Mouse (Mus musculus) hindbrain, embryonic 11.5 days (tissue): ENCODE measurements at regions not wholly inside any gene's neighbourhood (a gene's known extent, or its start where the extent isn't known, plus 50 kb on each side); places are given as distances from the start of the nearest gene placed in this dataset.

Experiments
- ATAC-seq: fragments of 200-750 bp; cut with Nextera tagmentation; 2 replicates; pipeline ENCODE4 v1.8.0; 2017; ENCODE audit warnings: mild to moderate bottlenecking, moderate TSS enrichment, moderate library complexity; ENCODE audit not compliant: low FRiP score
- DNase-seq: peaks from one replicate; pipeline ENCODE4 v3.0.0-alpha.2; 2015; ENCODE audit warnings: low spot score
- H3K27ac ChIP-seq: fragments of 300-500 bp; sonication (generic); 2 replicates; pipeline ENCODE4 v1.5.1; 2014; ENCODE audit warnings: mild to moderate bottlenecking, low read depth, low read length
- H3K27me3 ChIP-seq: fragments of 300-500 bp; sonication (generic); 2 replicates; pipeline ENCODE4 v1.6.1; 2014; ENCODE audit warnings: mild to moderate bottlenecking, low read length, moderate library complexity, mixed read lengths; ENCODE audit not compliant: control insufficient read depth, insufficient read depth
- H3K36me3 ChIP-seq: fragments of 300-500 bp; sonication (generic); 2 replicates; pipeline ENCODE4 v1.6.1; 2014; ENCODE audit warnings: mild to moderate bottlenecking, low read length, moderate library complexity, mixed read lengths; ENCODE audit not compliant: control insufficient read depth, insufficient read depth
- H3K4me1 ChIP-seq: fragments of 300-500 bp; sonication (generic); replicated peaks from 2 replicates; pipeline ENCODE4 v1.6.1; 2014; ENCODE audit warnings: low read length, mixed read lengths; ENCODE audit not compliant: control insufficient read depth, insufficient read depth
- H3K4me2 ChIP-seq: fragments of 300-500 bp; sonication (generic); replicated peaks from 2 replicates; pipeline ENCODE4 v1.6.1; 2014; ENCODE audit warnings: mild to moderate bottlenecking, low read depth, low read length
- H3K4me3 ChIP-seq: fragments of 300-500 bp; sonication (generic); 2 replicates; pipeline ENCODE4 v1.5.1; 2014; ENCODE audit warnings: low read depth, low read length
- H3K9ac ChIP-seq: fragments of 300-500 bp; sonication (generic); 2 replicates; pipeline ENCODE4 v1.6.1; 2014; ENCODE audit warnings: low read depth, low read length
- H3K9me3 ChIP-seq: fragments of 300-500 bp; sonication (generic); 2 replicates; pipeline ENCODE4 v1.6.1; 2016; ENCODE audit warnings: low read length; ENCODE audit not compliant: control insufficient read depth
- WGBS: fragments of 180-500 bp; shearing (Covaris S2); extraction: QIAGEN DNeasy Blood & Tissue Kit; methylation state at CpG from one replicate; pipeline ENCODE4 v1.1.7; 2014; 5-methylcytosine and 5-hydroxymethylcytosine counted together

DNA sequence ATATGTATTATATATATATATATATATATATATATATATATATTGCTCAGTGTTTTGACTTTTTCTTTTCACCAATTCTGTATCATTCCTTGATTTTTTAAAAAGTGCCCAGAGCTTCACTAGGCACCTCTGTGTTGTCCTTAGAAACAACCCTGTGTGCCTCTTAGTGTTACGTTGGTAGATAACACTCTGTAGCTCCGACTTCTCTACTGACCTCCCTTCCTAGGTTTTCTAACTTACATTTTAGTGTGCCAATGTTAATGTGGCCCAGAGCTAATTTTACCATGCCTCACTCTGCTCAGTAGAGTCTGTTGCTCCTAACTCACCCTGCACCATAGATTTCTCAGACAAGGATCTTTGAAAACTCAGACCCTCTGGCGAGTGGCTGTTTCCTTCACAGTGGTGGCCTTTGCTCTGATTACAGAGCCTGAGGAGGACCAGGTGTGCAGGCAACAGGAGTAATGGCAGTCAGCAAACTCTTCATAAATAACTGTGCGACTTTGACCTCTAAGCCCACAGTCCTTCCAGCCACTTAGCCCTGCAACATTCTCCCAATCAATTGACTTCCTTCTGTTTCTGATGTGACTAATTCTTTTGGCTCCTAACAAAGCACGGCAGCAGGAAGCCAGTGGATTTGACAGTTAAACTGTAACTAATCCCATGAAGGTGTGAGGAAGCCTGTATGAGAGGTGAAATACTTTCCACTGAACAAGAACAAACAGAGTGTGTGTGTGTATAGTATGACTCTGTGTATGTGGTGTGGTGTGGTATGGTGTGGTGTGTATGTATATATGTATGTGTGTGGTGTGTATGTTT, 53.6 kb upstream of the Actr3 start:
- DNase-seq (no peak), ATAC-seq (no peak)

DNA sequence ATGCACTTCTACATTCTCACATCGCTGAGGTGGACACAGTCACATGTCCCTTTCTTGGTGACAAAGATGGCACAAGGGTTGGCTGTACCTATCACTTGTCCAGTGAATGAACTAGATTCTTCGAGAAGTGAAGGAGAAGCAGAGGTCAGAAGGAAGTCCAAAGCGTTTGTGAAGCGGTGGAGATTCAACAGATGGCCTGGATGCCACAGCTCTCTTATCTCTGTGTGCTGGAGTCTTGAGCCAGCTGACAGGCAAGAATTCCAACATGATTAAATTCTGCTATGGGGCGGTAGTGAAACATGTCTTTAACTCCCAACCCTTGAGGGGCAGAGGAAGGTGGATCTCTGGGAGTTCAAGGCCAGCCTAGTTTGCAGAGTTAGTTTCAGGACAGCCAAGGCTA, 55.5 kb upstream of the Actr3 start:
- Histone ChIP-seq H3K9ac (no peak overlapping the region), H3K27ac (no peak overlapping the region), H3K27me3 (no peaks in the 10 kb centered on the region), H3K36me3 (no peaks in the 10 kb centered on the region), H3K4me3 (no peak overlapping the region), H3K9me3 (no peaks in the 10 kb centered on the region), H3K4me2 (no peak overlapping the region), H3K4me1 (no peaks in the 10 kb centered on the region)
- DNase-seq (no peak), ATAC-seq (no peak)
- 88% methylated on average over 5 of the region's 5 CpGs for WGBS

More for the DNA sequence above, 53.6 kb upstream of the Actr3 start:
- WGBS, result 86% methylated on average over 5 of the region's 5 CpGs
- Histone ChIP-seq H3K4me3 (no peak overlapping the region), H3K9ac (no peak overlapping the region), H3K27me3 (no peaks in the 10 kb centered on the region), H3K4me1 (no peaks in the 10 kb centered on the region), H3K27ac (no peak overlapping the region), H3K9me3 (no peaks in the 10 kb centered on the region), H3K36me3 (no peaks in the 10 kb centered on the region), H3K4me2 (no peak overlapping the region)

DNA sequence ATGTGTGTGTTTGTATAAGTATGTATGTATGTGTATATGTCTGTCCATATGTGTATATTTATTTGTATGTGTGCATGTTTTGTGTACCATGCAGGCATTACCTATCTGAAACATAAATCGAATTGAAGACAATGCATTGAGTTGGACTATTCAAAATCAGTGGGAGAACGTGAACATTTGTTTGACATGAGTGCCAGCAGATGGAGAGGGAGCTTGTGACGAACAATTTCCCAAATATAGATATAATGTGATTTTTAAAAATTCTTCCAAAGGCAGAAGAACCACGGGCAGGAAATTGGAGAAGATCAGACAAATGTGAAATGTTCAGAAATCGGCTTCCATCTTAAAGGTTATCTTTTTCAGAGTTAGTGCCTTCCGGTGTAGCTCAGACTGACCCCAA, 59.1 kb upstream of the Actr3 start:
- Histone ChIP-seq H3K36me3 (no peaks in the 10 kb centered on the region), H3K9me3 (no peaks in the 10 kb centered on the region), H3K4me3 (no peak overlapping the region), H3K27ac (no peak overlapping the region), H3K9ac (no peak overlapping the region), H3K4me1 (no peaks in the 10 kb centered on the region), H3K27me3 (no peaks in the 10 kb centered on the region), H3K4me2 (no peak overlapping the region)
- 89% methylated on average over 6 of the region's 6 CpGs for WGBS
- ATAC-seq, result no peak
- DNase-seq, result no peak

DNA sequence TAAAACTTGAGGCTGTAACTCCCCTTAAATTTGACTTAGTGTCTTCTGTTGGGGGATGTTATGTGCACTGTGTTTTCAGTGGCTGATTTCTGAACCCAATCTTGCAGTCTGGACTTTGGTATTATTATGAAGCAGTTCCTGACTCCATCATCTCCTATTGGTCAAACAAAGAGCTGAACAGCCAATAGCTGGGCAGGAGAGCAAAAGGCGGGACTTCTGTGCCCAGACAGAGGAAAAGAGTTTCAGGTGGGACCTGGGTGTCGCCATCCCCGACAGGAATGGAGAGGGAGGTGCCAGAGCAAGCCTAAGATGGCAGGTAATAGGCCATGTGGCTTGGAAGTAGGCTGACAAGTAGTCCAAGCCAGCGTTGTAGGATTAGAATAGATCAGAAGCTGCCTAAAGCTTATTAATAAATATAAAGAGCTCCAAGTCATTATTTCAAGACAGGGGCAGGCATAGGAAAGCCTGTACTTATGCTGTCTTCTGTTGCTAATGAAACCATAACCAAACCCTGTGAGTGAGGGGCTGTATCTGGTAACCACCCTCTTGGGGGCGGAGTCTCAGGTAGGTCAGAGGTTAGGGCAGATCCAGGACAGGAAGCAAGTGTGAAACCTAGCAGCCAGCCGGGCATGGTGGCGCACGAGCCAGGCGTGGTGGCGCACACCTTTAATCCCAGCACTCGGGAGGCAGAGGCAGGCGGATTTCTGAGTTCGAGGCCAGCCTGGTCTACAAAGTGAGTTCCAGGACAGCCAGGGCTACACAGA, 60.0 kb upstream of the Actr3 start:
- no peak overlapping the region for H3K4me3 ChIP-seq
- no peaks in the 10 kb centered on the region for H3K27me3 ChIP-seq
- no peaks in the 10 kb centered on the region for H3K36me3 ChIP-seq
- H3K9ac ChIP-seq, result no peak overlapping the region
- no peaks in the 10 kb centered on the region for H3K9me3 ChIP-seq
- H3K27ac ChIP-seq, result no peak overlapping the region
- WGBS, result 88% methylated on average over 12 of the region's 13 CpGs
- ATAC-seq, result no peak
- DNase-seq, result no peak
- H3K4me1 ChIP-seq, result no peaks in the 10 kb centered on the region
- no peak overlapping the region for H3K4me2 ChIP-seq

DNA sequence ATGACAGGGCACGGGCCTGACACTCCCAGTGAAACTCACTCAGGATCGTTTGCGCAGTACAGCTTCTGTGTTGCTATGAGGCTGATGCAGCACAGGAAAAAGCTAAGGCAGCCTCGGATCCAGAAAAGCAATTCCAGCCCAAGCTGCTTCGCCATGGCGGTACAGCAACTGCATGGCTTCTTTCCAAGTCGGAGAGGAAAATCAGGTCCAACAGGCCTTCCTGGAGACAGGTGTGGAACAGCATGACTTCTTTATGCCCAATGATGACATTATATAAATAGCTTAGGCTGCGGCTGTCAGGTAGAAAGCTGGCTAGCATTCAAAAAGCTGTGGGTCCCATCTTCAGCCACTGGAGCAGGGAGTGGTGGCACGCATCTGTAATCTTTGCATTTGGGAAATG, 61.5 kb upstream of the Actr3 start:
- H3K4me2 ChIP-seq, result no peak overlapping the region
- no peak for DNase-seq
- no peak overlapping the region for H3K4me3 ChIP-seq
- ATAC-seq, result no peak
- H3K27me3 ChIP-seq, result no peaks in the 10 kb centered on the region
- no peaks in the 10 kb centered on the region for H3K4me1 ChIP-seq
- H3K9ac ChIP-seq, result no peak overlapping the region
- no peak overlapping the region for H3K27ac ChIP-seq
- 94% methylated on average over 9 of the region's 9 CpGs for WGBS
- H3K36me3 ChIP-seq, result no peaks in the 10 kb centered on the region
- H3K9me3 ChIP-seq, result no peaks in the 10 kb centered on the region

DNA sequence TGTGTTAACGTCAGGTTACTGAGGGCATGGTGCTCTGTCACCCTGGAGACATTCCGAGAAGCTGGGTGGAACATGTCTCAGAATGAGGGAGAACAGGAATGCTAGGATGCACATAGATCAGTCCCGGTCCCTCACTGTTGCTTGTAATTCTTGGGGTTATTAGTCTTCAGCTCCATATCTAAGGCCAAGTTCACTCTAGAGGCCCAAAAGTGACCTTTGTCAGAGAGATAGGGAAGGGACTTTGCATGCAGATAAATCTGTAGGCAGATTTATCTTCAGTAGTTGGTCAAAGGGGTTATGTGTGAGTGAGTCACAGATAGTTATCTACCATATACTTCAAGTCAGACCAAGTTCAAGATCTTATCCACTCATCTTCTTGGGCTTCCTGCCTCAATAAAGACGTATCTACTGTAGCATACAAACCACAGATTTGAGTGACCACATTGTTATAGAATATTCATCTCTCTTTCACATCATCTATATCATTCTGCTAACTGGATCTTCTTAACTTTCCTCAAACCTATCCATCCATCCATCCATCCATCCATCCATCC, 58.4 kb upstream of the Slc35f5 start:
- no peak overlapping the region for H3K4me2 ChIP-seq
- no peaks in the 10 kb centered on the region for H3K36me3 ChIP-seq
- no peak for ATAC-seq
- no peak overlapping the region for H3K27ac ChIP-seq
- 91% methylated on average over 4 of the region's 4 CpGs for WGBS
- no peak overlapping the region for H3K9ac ChIP-seq
- no peak overlapping the region for H3K4me3 ChIP-seq
- no peaks in the 10 kb centered on the region for H3K4me1 ChIP-seq
- no peaks in the 10 kb centered on the region for H3K9me3 ChIP-seq
- no peaks in the 10 kb centered on the region for H3K27me3 ChIP-seq
- DNase-seq, result no peak

DNA sequence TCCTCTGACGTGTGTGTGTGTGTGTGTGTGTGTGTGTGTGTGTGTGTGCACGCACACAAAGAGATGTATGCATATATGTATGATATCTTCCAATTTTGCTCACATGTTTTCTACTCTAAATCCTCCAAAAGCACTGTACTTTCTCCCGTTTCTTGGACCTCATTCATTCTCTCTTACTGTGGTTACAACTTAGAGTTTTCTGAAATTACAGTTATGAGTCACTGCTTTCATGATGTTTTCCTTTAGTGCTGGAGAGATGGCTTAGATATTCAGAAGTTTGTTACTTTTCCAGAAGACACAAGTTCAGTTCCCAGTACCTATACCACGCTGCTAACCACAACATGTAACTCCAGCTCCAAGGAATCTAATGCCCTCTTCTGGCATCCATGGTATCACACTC, 56.5 kb upstream of the Slc35f5 start:
- no peaks in the 10 kb centered on the region for H3K4me1 ChIP-seq
- H3K36me3 ChIP-seq, result no peaks in the 10 kb centered on the region
- H3K9me3 ChIP-seq, result no peaks in the 10 kb centered on the region
- H3K4me2 ChIP-seq, result no peak overlapping the region
- no peak overlapping the region for H3K9ac ChIP-seq
- ATAC-seq (no peak), DNase-seq (no peak)
- no peak overlapping the region for H3K4me3 ChIP-seq
- H3K27ac ChIP-seq, result no peak overlapping the region
- 90% methylated on average over 4 of the region's 4 CpGs for WGBS
- no peaks in the 10 kb centered on the region for H3K27me3 ChIP-seq

DNA sequence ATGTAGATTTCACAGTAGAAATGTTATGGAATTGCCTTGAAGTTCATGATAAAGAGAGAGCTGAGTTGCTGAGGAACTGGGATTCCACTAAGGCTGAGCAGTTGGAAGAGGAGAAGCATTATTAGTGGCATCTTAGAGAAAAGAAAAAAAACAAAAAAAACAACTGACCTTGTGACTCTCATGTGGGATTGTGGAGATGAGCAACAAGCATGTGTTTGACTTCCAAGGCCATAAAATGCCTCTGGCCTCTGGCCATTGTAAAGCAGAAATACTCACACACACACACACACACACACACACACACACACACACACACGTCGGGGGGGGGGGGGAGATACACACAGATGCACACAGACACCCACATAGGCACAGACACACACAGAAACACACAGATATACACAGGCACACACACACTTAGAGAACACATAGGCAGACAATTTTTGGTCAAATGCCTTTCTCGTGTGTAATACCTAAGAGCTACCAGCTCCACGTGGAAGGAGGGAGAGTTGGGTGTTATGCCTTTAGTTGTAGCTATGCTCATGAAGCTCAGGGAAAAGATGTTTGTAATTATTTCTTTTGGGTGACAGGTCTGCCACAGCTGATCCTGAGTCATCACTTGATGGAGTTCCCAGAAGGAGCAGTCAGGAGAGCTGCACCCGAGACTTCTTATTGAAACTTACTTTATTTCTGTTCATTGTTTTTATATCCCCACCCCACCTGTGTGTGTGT, 52.4 kb upstream of the Slc35f5 start:
- Histone ChIP-seq H3K27me3 (no peaks in the 10 kb centered on the region), H3K4me2 (no peak overlapping the region), H3K9me3 (no peaks in the 10 kb centered on the region), H3K27ac (no peak overlapping the region), H3K36me3 (no peaks in the 10 kb centered on the region), H3K4me1 (no peaks in the 10 kb centered on the region), H3K9ac (no peak overlapping the region), H3K4me3 (no peak overlapping the region)
- DNase-seq (no peak), ATAC-seq (no peak)
- 86% methylated on average over 3 of the region's 5 CpGs for WGBS
